ENCODE assay signal across 13 mouse cellular contexts in the genomic region with DNA sequence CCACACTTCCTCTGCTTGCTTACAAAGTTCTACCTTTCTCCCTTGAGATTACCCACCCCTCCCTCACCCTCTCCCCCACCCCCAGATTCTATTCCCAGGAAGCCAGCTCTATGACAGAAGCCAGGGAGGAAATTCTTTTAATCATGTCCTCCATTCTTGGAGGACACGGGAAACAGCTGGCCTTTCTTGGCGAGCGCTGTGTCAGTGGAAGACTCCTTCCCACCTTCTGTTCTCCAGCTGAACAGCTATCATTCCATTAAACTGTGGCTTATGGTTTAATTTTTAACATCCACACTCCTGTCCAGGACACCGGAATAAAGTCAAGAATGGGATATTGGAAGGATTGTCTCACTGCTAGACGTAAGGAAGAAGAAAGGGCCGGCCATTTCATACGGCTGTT. TPM values are rescaled to one million over a fixed set of nuclear protein-coding genes. Genes with fewer than 3 reads are reported as not detected.
A peak's percentile ranks its signal among the peaks of the same experiment; 100 is the strongest.
DNase-seq lines count a peak whose midpoint lies in the region; ATAC-seq and TF ChIP-seq lines count a peak whose summit lies in the region.
"Had no signal": no experiment of that assay in that cellular context is flagged by ENCODE, and none has a peak within 500 bp of the region (broad histone marks: within the 10 kb centered on the region; RNA-seq: fewer than 3 reads in every experiment).

No protein-coding gene starts in this region.

- no peak overlapping the region for H3K4me3 ChIP-seq in gastrocnemius, adult 2 months
- H3K4me3 ChIP-seq in heart, embryonic 12.5 days, result no peak overlapping the region
- no peak overlapping the region for H3K4me3 ChIP-seq in left cerebral cortex, adult 2 months
- no peak overlapping the region for H3K4me3 ChIP-seq in liver, embryonic 12.5 days
- H3K4me3 ChIP-seq: erythroblast, embryonic 14.5 days; myocyte had no signal

- H3K27me3 ChIP-seq in heart, embryonic 12.5 days (replicated peaks), result no peaks in the 10 kb centered on the region
- no peaks in the 10 kb centered on the region for H3K27me3 ChIP-seq in liver, embryonic 12.5 days (replicated peaks)

- H3K4me2 ChIP-seq in heart, embryonic 12.5 days, result no peak overlapping the region
- no peak overlapping the region for H3K4me2 ChIP-seq in liver, embryonic 12.5 days

- peaks cover 6% of the 10 kb centered on the region; the same call in 1 of the 2 replicates for H3K9me3 ChIP-seq in heart, embryonic 12.5 days (replicated peaks)
- H3K9me3 ChIP-seq in liver, embryonic 12.5 days (replicated peaks), result 0 out of 2 replicates have a peak, but pooled peaks cover 5% of the 10 kb centered on the region

- DNase-seq in gastrocnemius, adult 2 months, result peak; percentile 54
- DNase-seq in gastrocnemius, adult 8-10 months (ENCODE audit: low spot score in 2 of 2), result no peak
- DNase-seq in kidney, adult 8-10 months, result peak; percentile 31 to 46
- peak; percentile 32 for DNase-seq in lung, postnatal 25 days (ENCODE audit: low spot score)
- DNase-seq in left cerebral cortex, adult 2 months (ENCODE audit: extremely low spot score in 1 of 2, low spot score in 2 of 2), result no peak
- DNase-seq: layer of hippocampus, postnatal 36 days; right cerebral cortex, adult 18-20 months had no signal

- WGBS in heart, embryonic 12.5 days, result 75% methylated on average over 7 of the region's 7 CpGs
- 80% methylated on average over 7 of the region's 7 CpGs for WGBS in liver, embryonic 12.5 days (ENCODE audit: insufficient replicate concordance)

- H3K27ac ChIP-seq in gastrocnemius, adult 2 months, result peak overlapping the region; percentile 65
- H3K27ac ChIP-seq in heart, embryonic 12.5 days (ENCODE audit: poor library complexity, severe bottlenecking), result 0 out of 2 replicates have a peak overlapping the region, but pooled peaks have one; percentile 19
- H3K27ac ChIP-seq in left cerebral cortex, adult 2 months, result no peak overlapping the region
- no peak overlapping the region for H3K27ac ChIP-seq in liver, embryonic 12.5 days
- H3K27ac ChIP-seq: macrophage had no signal

- intact Hi-C loops in gastrocnemius, adult 2 months (cut with DNase I), result no loop called here
- intact Hi-C loops in left cerebral cortex, adult 2 months (cut with DNase I), result no loop called here

- TF ChIP-seq CTCF in gastrocnemius, adult 2 months (IDR thresholded peaks at IDR 0.05), result no peak
- no peak for TF ChIP-seq CTCF in left cerebral cortex, adult 2 months (IDR thresholded peaks at IDR 0.05)

- H3K4me1 ChIP-seq in heart, embryonic 12.5 days (replicated peaks), result no peaks in the 10 kb centered on the region
- no peaks in the 10 kb centered on the region for H3K4me1 ChIP-seq in liver, embryonic 12.5 days

- no peak overlapping the region for H3K9ac ChIP-seq in heart, embryonic 12.5 days
- no peak overlapping the region for H3K9ac ChIP-seq in liver, embryonic 12.5 days

- no peaks in the 10 kb centered on the region for H3K36me3 ChIP-seq in heart, embryonic 12.5 days
- H3K36me3 ChIP-seq in liver, embryonic 12.5 days, result no peaks in the 10 kb centered on the region

- no peak for ATAC-seq in heart, embryonic 12.5 days (ENCODE audit: insufficient number of reproducible peaks, low FRiP score)
- no peak for ATAC-seq in liver, embryonic 12.5 days
- ATAC-seq in monocyte, adult 5-6 weeks (replicated peaks; ENCODE audit: insufficient number of reproducible peaks, low FRiP score, low TSS enrichment, poor library complexity, severe bottlenecking), result no peak

RNA-seq across cellular contexts. Expression of gene Plxnc1, which starts 59.0 kb away (rescaled TPM):
- total RNA-seq in gastrocnemius, adult 2 months (2021), result under 1 TPM; 0.33 to 0.59 TPM
- under 1 TPM; 0.17 to 0.68 (median 0.43) TPM for total RNA-seq in gastrocnemius, adult 8-10 months (2022)
- polyA plus RNA-seq in heart, embryonic 12.5 days (2016; fragmentation: Nextera tagmentation; extraction: Ambion mirVana), result 6.7 and 8.5 TPM in 2 replicates
- total RNA-seq in left cerebral cortex, adult 2 months (2021), result 10 to 100 TPM; 46.2 to 49.9 TPM
- polyA plus RNA-seq in liver, embryonic 12.5 days (2016; fragmentation: Nextera tagmentation; extraction: Ambion mirVana), result 3.9 and 4.4 TPM in 2 replicates
- 16.6 to 34.4 TPM (median 24.1 TPM) in 3 replicates for total RNA-seq in monocyte, adult 5-6 weeks (2017)
- polyA plus RNA-seq: myocyte had no signal

Comparison
In these comparisons a context has a peak if more than half of its experiments do, and no peak if none do; other contexts are left out.
1. DNase-seq: peak in gastrocnemius, adult 2 months (single experiment), kidney, adult 8-10 months (2 of 2) and lung, postnatal 25 days (single experiment); none in gastrocnemius, adult 8-10 months (0 of 2) and left cerebral cortex, adult 2 months (0 of 2).
2. H3K27ac ChIP-seq: peak in gastrocnemius, adult 2 months (single experiment) and heart, embryonic 12.5 days (single experiment); none in left cerebral cortex, adult 2 months (single experiment) and liver, embryonic 12.5 days (single experiment).
3. RNA of gene Plxnc1, which starts 59.0 kb away (total RNA-seq): 46.2 to 49.9 TPM in left cerebral cortex, adult 2 months and 16.6 to 34.4 TPM in monocyte, adult 5-6 weeks; 0.33 to 0.59 TPM in gastrocnemius, adult 2 months and 0.17 to 0.68 TPM in gastrocnemius, adult 8-10 months; every median in the first group is over 10 times any median in the second.